Mouse (Mus musculus): ENCODE data around the gene Nek10.

DNA sequence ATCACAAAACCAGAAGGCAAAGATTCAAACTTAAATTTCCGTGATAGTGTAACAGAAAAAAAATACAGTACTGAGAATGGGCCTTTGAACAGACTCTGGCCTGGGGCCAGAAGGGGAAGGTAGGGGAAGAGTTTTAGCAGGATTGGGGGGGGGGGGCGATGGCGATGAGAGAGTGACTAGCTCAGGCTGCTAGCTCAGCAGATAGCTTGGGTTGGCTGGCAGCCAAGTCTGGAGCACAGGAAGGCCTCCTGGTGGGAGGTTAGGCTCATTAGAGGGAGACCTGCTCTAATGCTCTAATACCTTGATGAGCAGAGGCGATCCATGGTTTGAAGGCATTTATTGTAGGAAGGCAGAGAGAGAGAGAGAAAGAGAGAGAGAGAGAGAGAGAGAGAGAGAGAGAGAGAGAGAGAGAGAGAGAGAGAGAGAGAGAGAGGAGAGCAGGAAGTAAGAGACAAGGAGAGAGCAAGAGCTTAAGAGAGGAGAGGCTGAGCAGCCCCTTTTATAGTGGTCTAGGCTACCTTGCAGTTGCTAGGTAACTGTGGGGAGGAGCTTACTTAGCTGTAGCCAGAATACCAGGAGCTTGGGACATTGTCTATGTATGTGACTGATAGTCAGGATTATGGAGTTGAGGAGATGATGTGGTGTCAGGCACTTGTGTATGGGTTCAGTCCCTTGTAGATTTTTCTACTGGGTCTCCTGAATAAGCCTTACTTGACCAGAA, 90.9 kb downstream of the Nek10 start:
- no peak for TF ChIP-seq CTCF (IDR thresholded peaks at IDR 0.05; ENCODE audit: borderline replicate concordance, insufficient read depth, low read depth, low read length)
- no peak for TF ChIP-seq POLR2A (IDR thresholded peaks at IDR 0.05; ENCODE audit: borderline replicate concordance, insufficient read depth, low read length)

Measured in cerebellum, adult 2 months (tissue).